Mouse (Mus musculus) brain, embryonic 14.5 days (tissue): Measurements from ENCODE around the gene Arv1.

ENCODE experiments used
- CTCF ChIP-seq: fragments of 200-500 bp; IDR thresholded peaks from 2 replicates; pipeline ENCODE4 v1.5.1; 2012; ENCODE audit warnings: inconsistent platforms, mild to moderate bottlenecking, moderate library complexity, borderline replicate concordance; ENCODE audit not compliant: insufficient read depth, insufficient read length; ENCODE audit errors: extremely low read depth
- POLR2A ChIP-seq: fragments of 200-500 bp; IDR thresholded peaks from 2 replicates; pipeline ENCODE4 v1.6.1; 2012; ENCODE audit warnings: mild to moderate bottlenecking, inconsistent platforms, borderline replicate concordance; ENCODE audit not compliant: poor library complexity, insufficient read depth, insufficient read length, severe bottlenecking; ENCODE audit errors: extremely low read depth

- TF ChIP-seq POLR2A (no peak), CTCF (no peak)
Observed at GRCm38 (mm10) chr8:124715736-124716135, 6.2 kb upstream of the Arv1 start.
